19 mouse cellular contexts compared by ENCODE assay signal in the genomic region with DNA sequence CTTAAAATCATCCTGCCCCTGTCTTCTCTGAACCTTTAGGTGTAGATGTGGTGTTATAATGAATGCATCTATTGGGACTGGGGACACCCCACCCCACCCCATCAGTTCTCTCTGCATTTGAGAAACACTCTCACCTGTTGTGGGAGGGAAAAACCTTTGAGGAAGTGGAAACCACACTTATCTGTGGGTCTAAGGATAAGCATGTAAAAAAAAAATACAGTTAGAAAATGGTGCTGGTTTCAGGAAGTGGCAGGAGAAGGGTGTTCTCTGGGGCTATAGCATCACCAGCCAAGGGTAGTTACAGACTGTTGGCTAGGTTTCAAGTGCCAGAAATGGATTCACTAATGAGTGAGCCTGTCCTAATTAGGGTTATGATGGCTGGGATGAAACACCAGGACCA.
"Had no signal": no experiment of that assay in that cellular context is flagged by ENCODE, and none has a peak within 500 bp of the region (broad histone marks: within the 10 kb centered on the region; RNA-seq: fewer than 3 reads in every experiment).

No protein-coding gene starts in this region.

- DNase-seq: kidney, adult 18-20 months; kidney, adult 9 months; kidney, postnatal 14 days; kidney, postnatal 4 days; left cerebral cortex, postnatal 4 days; liver, postnatal 0 days; lung, embryonic 14.5 days; midbrain, embryonic 14.5 days; thymus, postnatal 25 days had no signal

- H3K27ac ChIP-seq: limb, embryonic 12.5 days; limb, embryonic 15.5 days; liver, embryonic 14.5 days; macrophage; neural tube, embryonic 12.5 days; neural tube, embryonic 15.5 days; stomach, postnatal 0 days had no signal

- H3K4me3 ChIP-seq: limb, embryonic 12.5 days; limb, embryonic 15.5 days; neural tube, embryonic 12.5 days; neural tube, embryonic 15.5 days had no signal

- H3K9me3 ChIP-seq: limb, embryonic 12.5 days; limb, embryonic 15.5 days; neural tube, embryonic 12.5 days; neural tube, embryonic 15.5 days had no signal

- ATAC-seq: liver, postnatal 0 days; lung, postnatal 0 days had no signal

- H3K4me2 ChIP-seq: limb, embryonic 15.5 days; liver, embryonic 11.5 days; lung, embryonic 14.5 days; midbrain, embryonic 11.5 days; neural tube, embryonic 12.5 days had no signal

- H3K36me3 ChIP-seq: limb, embryonic 12.5 days; limb, embryonic 15.5 days; neural tube, embryonic 12.5 days; neural tube, embryonic 15.5 days had no signal

- H3K9ac ChIP-seq: limb, embryonic 12.5 days; limb, embryonic 15.5 days; liver, embryonic 14.5 days; liver, postnatal 0 days; lung, embryonic 14.5 days; neural tube, embryonic 12.5 days; neural tube, embryonic 15.5 days had no signal

- H3K27me3 ChIP-seq: neural tube, embryonic 12.5 days; neural tube, embryonic 15.5 days had no signal
